Mouse (Mus musculus) liver, embryonic 13.5 days (tissue): ENCODE data around the gene Rybp. TPM values are rescaled to one million over a fixed set of nuclear protein-coding genes. Genes with fewer than 3 reads are reported as not detected.

Experiments
- ATAC-seq: fragments of 200-750 bp; cut with Nextera tagmentation; 2 replicates; pipeline ENCODE4 v1.8.0; 2017; ENCODE audit warnings: low read depth, mild to moderate bottlenecking, moderate number of reproducible peaks, moderate library complexity
- DNase-seq: peaks from one replicate; pipeline ENCODE4 v3.0.0; 2022
- H3K27ac ChIP-seq: fragments of 300-500 bp; sonication (generic); 2 replicates; pipeline ENCODE4 v1.5.1; 2015; ENCODE audit warnings: moderate library complexity, mild to moderate bottlenecking, inconsistent platforms
- H3K27me3 ChIP-seq: fragments of 300-500 bp; sonication (generic); 2 replicates; pipeline ENCODE4 v1.6.1; 2015; ENCODE audit warnings: mild to moderate bottlenecking, inconsistent platforms
- H3K36me3 ChIP-seq: fragments of 300-500 bp; sonication (generic); 2 replicates; pipeline ENCODE4 v1.6.1; 2015; ENCODE audit warnings: mild to moderate bottlenecking, inconsistent platforms
- H3K4me1 ChIP-seq: fragments of 300-500 bp; sonication (generic); replicated peaks from 2 replicates; pipeline ENCODE4 v1.6.1; 2015; ENCODE audit warnings: inconsistent platforms
- H3K4me2 ChIP-seq: fragments of 300-500 bp; sonication (generic); 2 replicates; pipeline ENCODE4 v1.6.1; 2015; ENCODE audit warnings: inconsistent platforms, mild to moderate bottlenecking, moderate library complexity
- H3K4me3 ChIP-seq: fragments of 300-500 bp; sonication (generic); replicated peaks from 2 replicates; pipeline ENCODE4 v1.5.1; 2015; ENCODE audit warnings: mild to moderate bottlenecking, inconsistent platforms
- H3K9ac ChIP-seq: fragments of 300-500 bp; sonication (generic); 2 replicates; pipeline ENCODE4 v1.6.1; 2015; ENCODE audit warnings: mild to moderate bottlenecking, inconsistent platforms
- H3K9me3 ChIP-seq: fragments of 300-500 bp; sonication (generic); replicated peaks from 2 replicates; pipeline ENCODE4 v1.6.1; 2016; ENCODE audit warnings: inconsistent platforms
- WGBS: fragments of 180-500 bp; shearing (Covaris S2); methylation state at CpG from one replicate; pipeline ENCODE4 v1.1.7; 2015; ENCODE audit not compliant: insufficient replicate concordance; 5-methylcytosine and 5-hydroxymethylcytosine counted together
- polyA plus RNA-seq: library from polyadenylated mRNA; unstranded; fragments of >200 nt; fragmentation: Nextera tagmentation; extraction: Ambion mirVana; gene quantifications from 2 replicates; pipeline ENCODE4 v1.2.1, GENCODE M21; 2015

Gene Rybp
- polyA plus RNA-seq, 1 experiment from 2014 or later: 4.9 TPM

DNA sequence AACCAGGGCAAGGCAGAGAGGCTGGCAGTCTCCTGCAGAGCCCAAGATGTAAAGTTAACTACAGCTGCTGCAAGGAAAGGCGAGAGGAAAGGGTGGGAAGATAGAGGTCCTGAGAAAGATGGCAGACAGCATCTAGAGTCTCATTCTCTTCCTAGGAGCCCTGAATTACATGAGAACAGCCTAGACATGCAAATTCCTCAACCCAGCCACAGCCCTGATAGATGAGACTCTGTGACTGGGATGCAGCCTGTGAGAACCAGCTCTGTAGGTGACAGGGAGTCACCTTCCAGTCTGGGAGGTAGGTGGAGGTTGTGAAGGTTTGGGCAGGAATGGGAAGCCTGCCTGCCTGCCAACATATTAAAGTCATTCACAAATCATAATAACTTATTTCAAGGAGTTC, 81.0 kb downstream of the Rybp start:
- H3K4me1 ChIP-seq: peaks cover 7% of the 10 kb centered on the region; the same call in 1 of the 2 replicates
- H3K27me3 ChIP-seq: peaks cover 26% of the 10 kb centered on the region; the same call in 1 of the 2 replicates
- ATAC-seq (no peak), DNase-seq (no peak)
- H3K36me3 ChIP-seq: no peaks in the 10 kb centered on the region
- H3K4me3 ChIP-seq: no peak overlapping the region
- no peak overlapping the region for H3K9ac ChIP-seq
- no peak overlapping the region for H3K27ac ChIP-seq
- H3K4me2 ChIP-seq: no peak overlapping the region
- 57% methylated on average over 1 of the region's 1 CpGs for WGBS
- H3K9me3 ChIP-seq: no peaks in the 10 kb centered on the region

DNA sequence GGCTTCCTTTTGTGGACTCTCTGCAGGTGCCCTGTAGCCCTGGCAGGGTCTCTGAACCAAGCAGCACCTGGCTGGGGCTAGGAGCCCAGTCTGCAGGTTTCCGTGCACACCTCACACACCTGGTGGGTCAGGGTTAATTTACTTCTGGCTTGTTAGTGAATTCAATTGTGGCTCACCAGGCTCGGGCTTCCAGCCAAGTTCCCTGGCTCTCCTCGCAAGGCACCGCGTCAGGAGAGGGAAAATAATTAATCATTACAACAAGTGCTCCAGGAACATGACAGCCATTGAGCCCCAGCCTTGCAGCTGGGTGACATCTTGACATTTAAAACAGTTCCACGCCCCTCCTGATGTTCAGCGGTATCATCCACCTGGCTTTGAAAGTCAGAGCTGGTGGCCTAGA, 82.8 kb downstream of the Rybp start:
- peaks cover 24% of the 10 kb centered on the region; the same call in 1 of the 2 replicates for H3K27me3 ChIP-seq
- no peak overlapping the region for H3K27ac ChIP-seq
- H3K36me3 ChIP-seq: no peaks in the 10 kb centered on the region
- peaks cover 7% of the 10 kb centered on the region; the same call in 1 of the 2 replicates for H3K4me1 ChIP-seq
- H3K4me2 ChIP-seq: no peak overlapping the region
- H3K4me3 ChIP-seq: no peak overlapping the region
- DNase-seq: no peak
- no peak for ATAC-seq
- no peak overlapping the region for H3K9ac ChIP-seq
- WGBS: 65% methylated on average over 7 of the region's 7 CpGs
- no peaks in the 10 kb centered on the region for H3K9me3 ChIP-seq

DNA sequence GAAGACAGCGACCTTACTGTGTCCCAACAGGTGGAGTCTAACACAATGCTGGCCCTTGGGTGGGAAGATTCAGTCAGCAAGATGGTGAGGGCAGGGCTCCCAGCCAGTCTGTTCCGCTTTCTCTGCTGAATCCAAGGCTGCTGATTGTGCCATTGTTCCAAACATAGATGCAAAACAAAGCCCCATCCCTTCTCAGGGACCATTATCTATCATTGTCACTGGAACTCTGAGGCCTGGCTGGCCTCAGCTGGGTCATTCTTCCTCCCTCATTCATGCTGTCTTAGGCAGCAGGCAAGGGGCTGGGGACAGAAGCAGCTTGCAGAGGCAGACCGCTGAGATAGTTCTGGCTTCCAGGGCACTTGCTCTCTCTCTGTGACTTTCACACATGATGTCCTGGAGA, 83.8 kb downstream of the Rybp start:
- WGBS: 41% methylated on average over 3 of the region's 3 CpGs
- no peak overlapping the region for H3K27ac ChIP-seq
- H3K4me3 ChIP-seq: no peak overlapping the region
- H3K9ac ChIP-seq: no peak overlapping the region
- no peak overlapping the region for H3K4me2 ChIP-seq
- DNase-seq (no peak), ATAC-seq (no peak)
- no peaks in the 10 kb centered on the region for H3K9me3 ChIP-seq
- peaks cover 7% of the 10 kb centered on the region; the same call in 1 of the 2 replicates for H3K4me1 ChIP-seq
- no peaks in the 10 kb centered on the region for H3K36me3 ChIP-seq
- H3K27me3 ChIP-seq: peaks cover 20% of the 10 kb centered on the region; the same call in 1 of the 2 replicates

DNA sequence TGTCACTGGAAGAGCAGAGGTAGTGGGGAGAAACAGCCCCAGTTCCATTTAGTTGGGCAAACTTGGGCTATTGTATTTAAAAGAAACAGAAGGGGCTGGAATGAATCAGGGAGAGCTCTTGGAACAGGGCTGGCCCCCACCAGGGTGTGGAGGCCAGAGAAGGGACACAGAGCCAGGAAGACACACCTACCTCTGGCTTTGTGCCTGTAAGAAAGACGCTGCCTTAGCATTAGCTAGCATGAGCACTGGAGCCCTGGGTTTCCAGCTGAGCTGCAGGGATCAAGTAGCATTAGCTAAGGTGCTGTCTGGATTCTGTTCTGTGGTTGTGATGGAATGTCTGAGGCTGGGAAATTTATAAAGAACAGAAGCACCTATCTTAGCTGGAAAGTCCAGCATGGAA, 85.2 kb downstream of the Rybp start:
- Histone ChIP-seq H3K4me2 (no peak overlapping the region), H3K36me3 (no peaks in the 10 kb centered on the region), H3K9ac (no peak overlapping the region), H3K27ac (no peak overlapping the region), H3K4me3 (no peak overlapping the region), H3K9me3 (no peaks in the 10 kb centered on the region), H3K4me1 (peaks cover 3% of the 10 kb centered on the region; the same call in 1 of the 2 replicates), H3K27me3 (peaks cover 17% of the 10 kb centered on the region; the same call in 1 of the 2 replicates)
- ATAC-seq: no peak
- DNase-seq: no peak
- 50% methylated on average over 1 of the region's 1 CpGs for WGBS

DNA sequence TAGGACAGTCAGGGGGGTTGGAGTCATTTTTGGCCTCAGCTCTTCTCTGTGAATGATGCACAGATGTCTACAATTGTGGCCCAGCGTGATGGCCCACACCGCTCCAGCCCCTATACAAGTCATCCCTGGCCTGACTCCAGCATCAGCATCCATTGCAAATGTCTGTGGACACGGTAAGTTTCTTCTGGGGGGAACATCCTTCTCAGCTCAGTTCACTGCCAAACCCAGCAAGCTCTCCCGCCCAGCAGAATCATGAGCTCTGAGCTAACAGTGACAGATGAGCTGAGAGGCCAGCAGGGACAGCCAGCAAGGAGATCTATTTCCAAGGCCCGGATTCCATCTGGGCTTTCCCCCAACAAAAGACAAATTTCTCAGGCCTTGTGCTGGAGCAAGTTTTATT, 90.2 kb downstream of the Rybp start:
- DNase-seq (no peak), ATAC-seq (no peak)
- Histone ChIP-seq H3K27ac (no peak overlapping the region), H3K27me3 (no peaks in the 10 kb centered on the region), H3K9me3 (no peaks in the 10 kb centered on the region), H3K4me3 (no peak overlapping the region), H3K9ac (no peak overlapping the region), H3K36me3 (no peaks in the 10 kb centered on the region), H3K4me2 (no peak overlapping the region), H3K4me1 (peaks cover 16% of the 10 kb centered on the region; the same call in 1 of the 2 replicates)
- 68% methylated on average over 5 of the region's 5 CpGs for WGBS

DNA sequence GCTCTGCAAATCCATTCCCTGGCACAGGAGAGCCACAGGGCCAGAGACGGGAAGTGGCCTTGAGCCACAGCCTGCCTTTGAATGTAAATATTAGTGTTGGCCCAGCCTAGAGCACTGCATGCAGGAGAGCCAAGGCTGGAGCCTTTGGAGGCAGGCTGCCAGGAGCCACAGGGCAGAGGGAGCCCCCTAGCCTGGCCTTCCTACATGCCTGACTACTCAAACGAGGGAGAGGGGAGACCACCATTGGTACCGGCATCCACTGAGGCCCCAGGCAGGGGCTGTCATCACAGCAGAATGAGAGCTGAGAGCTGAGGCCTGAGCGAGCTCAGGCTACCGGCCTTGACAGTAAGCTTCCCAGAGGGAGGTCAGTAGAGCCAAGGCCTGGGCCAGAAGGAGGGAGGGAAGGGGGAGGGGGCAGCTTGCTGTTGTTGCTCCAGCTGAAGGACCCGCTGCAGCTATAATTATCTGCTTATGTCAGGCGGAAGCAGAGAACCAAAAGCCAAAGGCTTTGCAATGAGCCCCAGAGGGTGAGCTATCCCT, 91.3 kb downstream of the Rybp start:
- no peak overlapping the region for H3K9ac ChIP-seq
- H3K4me1 ChIP-seq: peaks cover 18% of the 10 kb centered on the region; the same call in 1 of the 2 replicates
- DNase-seq: no peak
- ATAC-seq: peak; percentile 55
- no peak overlapping the region for H3K4me2 ChIP-seq
- H3K27ac ChIP-seq: no peak overlapping the region; the same call in 1 of the 2 replicates
- H3K36me3 ChIP-seq: no peaks in the 10 kb centered on the region
- no peak overlapping the region for H3K4me3 ChIP-seq
- WGBS: 19% methylated on average over 7 of the region's 7 CpGs
- H3K9me3 ChIP-seq: no peaks in the 10 kb centered on the region
- H3K27me3 ChIP-seq: no peaks in the 10 kb centered on the region

DNA sequence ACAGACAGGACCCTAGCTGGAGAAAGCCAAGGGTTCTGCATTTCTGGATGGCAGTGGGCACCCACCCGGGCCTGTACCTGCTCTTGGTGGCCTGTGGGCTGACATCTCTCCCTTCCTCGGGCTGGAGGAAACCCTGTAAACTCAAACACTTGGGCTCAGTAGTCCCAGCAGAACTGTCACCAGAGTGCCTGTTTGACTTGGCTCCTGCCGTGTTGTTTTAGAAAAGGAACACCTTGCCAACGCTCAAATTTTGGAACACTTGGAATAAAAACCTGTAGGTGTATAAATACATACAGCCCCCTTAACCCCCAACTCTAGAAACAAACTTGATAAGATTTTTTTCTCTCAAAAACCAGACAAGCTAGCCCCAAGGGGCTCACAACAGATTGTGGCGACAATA, 92.2 kb downstream of the Rybp start:
- ATAC-seq (no peak), DNase-seq (no peak)
- Histone ChIP-seq H3K9me3 (no peaks in the 10 kb centered on the region), H3K27ac (no peak overlapping the region), H3K4me2 (no peak overlapping the region), H3K4me1 (peaks cover 19% of the 10 kb centered on the region; the same call in 1 of the 2 replicates), H3K9ac (no peak overlapping the region), H3K4me3 (no peak overlapping the region), H3K36me3 (no peaks in the 10 kb centered on the region), H3K27me3 (no peaks in the 10 kb centered on the region)
- WGBS: 49% methylated on average over 5 of the region's 5 CpGs

DNA sequence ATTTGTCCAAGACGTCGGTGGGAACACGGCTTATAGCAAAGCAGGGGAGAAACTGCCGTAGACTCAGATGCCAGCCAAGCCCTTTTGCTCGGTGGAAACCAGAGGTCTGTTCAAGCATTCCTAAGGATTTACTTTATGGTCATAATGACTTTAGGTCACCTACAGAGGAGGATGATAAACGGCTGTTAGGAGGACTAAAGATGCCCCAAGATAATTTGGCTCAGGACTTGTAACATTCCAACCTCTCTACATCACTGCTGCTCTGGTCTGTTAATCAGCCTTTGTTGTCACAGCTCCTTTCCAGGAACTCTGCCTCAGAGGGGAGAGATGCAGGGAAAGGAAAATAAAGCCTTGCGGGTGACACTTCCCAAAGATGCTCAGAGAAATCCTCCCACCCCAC, 93.5 kb downstream of the Rybp start:
- no peak overlapping the region for H3K4me2 ChIP-seq
- no peaks in the 10 kb centered on the region for H3K36me3 ChIP-seq
- H3K4me1 ChIP-seq: peaks cover 30% of the 10 kb centered on the region
- no peaks in the 10 kb centered on the region for H3K27me3 ChIP-seq
- H3K27ac ChIP-seq: no peak overlapping the region
- no peak for ATAC-seq
- no peak for DNase-seq
- H3K9ac ChIP-seq: no peak overlapping the region
- no peaks in the 10 kb centered on the region for H3K9me3 ChIP-seq
- 58% methylated on average over 7 of the region's 7 CpGs for WGBS
- no peak overlapping the region for H3K4me3 ChIP-seq

DNA sequence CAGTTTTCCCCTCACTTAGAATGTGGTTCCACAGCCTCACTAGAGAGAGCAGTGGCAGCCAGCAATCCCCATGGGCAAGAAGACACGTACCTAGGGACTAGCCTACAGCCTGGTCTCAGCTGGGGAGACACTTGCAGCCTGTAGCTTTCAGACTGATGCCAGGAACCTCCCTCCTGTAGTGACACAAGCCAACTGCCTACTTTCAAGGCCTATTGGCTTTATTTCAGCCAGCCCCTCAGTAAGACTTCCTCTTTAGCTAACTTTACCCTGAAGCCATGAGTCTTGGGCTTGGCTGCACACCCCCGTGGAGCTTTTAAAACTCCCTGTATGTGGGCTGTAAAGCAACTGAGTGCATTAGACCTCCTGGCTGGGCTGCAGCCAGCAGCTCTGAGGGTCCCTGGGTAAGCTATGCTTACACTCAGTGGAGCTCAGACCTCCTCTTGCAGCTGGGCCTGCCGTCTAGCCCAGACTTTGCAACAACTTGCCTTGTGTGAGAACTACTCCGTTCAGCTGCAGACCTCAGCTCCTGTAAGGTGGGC, 94.5 kb downstream of the Rybp start:
- no peak overlapping the region for H3K4me3 ChIP-seq
- no peaks in the 10 kb centered on the region for H3K9me3 ChIP-seq
- peaks cover 40% of the 10 kb centered on the region for H3K4me1 ChIP-seq
- no peak overlapping the region for H3K4me2 ChIP-seq
- DNase-seq (no peak), ATAC-seq (no peak)
- no peak overlapping the region for H3K27ac ChIP-seq
- no peak overlapping the region for H3K9ac ChIP-seq
- no peaks in the 10 kb centered on the region for H3K36me3 ChIP-seq
- WGBS: 44% methylated on average over 4 of the region's 4 CpGs
- no peaks in the 10 kb centered on the region for H3K27me3 ChIP-seq

DNA sequence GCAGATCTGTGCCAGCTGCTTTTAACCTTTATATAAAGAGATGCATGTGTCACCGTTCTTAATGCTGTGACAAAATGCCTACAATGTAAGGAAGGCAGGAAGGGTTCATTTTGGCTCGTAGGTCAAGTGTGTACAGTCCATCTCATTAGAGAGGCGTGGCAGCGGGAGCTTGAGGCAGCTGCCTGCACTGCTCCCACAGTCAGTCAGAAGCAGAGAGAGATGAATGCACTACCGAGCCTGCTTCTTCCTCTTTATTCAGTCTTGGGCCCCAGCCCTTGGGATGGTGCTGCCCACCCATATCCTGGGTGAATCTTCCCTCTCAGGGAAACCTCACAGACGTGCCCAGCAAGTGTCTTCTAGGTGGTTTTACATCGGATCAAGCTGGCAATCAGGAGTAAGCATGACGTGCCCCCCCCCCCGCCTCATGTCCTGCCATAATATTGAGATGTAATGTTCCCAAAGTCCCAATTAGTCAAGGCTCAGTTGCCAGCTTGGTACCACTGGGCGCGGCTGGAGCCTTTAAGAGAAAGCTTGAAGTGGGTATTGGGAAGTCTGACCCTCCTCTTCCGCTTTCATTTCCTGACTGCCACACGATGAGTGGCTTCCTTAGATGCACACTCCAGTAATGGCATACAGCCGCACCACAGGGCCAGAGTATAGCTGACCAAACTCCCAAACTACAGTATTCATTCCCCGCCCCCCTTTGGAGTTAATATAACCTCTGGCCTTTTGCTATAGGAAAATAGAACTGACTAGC, 96.3 kb downstream of the Rybp start:
- no peak overlapping the region for H3K9ac ChIP-seq
- H3K4me3 ChIP-seq: no peak overlapping the region
- H3K9me3 ChIP-seq: no peaks in the 10 kb centered on the region
- DNase-seq: no peak
- peaks cover 37% of the 10 kb centered on the region for H3K4me1 ChIP-seq
- no peak overlapping the region for H3K27ac ChIP-seq
- no peaks in the 10 kb centered on the region for H3K36me3 ChIP-seq
- ATAC-seq: no peak
- 56% methylated on average over 15 of the region's 15 CpGs for WGBS
- H3K4me2 ChIP-seq: no peak overlapping the region
- no peaks in the 10 kb centered on the region for H3K27me3 ChIP-seq

DNA sequence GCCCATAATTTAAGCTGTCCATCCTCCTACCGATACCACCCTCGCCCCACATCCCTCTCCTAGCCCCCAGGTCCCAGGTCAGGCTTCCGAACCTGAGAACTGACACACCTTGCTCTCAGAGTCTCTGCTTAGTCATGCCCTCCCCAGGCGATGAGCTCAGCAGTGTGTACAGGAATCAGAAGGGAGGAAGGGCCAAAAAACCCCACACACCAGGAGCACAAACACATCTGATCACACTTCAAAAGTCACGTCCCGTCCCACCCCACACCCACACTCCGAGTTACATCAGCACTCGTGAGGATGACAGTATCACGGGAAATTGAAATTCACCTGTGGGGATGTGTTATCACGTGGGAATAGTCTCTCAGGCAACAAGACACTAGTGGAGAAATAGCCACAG, 97.0 kb downstream of the Rybp start:
- H3K36me3 ChIP-seq: no peaks in the 10 kb centered on the region
- H3K4me2 ChIP-seq: no peak overlapping the region
- no peak overlapping the region for H3K27ac ChIP-seq
- no peak for DNase-seq
- no peaks in the 10 kb centered on the region for H3K27me3 ChIP-seq
- 64% methylated on average over 10 of the region's 10 CpGs for WGBS
- no peak for ATAC-seq
- no peaks in the 10 kb centered on the region for H3K9me3 ChIP-seq
- H3K9ac ChIP-seq: no peak overlapping the region
- peaks cover 31% of the 10 kb centered on the region for H3K4me1 ChIP-seq
- no peak overlapping the region for H3K4me3 ChIP-seq
